Mouse (Mus musculus) hindbrain, embryonic 14.5 days (tissue): Measurements from ENCODE around the gene Sval2. TPM values are rescaled to one million over a fixed set of nuclear protein-coding genes. Genes with fewer than 3 reads are reported as not detected.

Experiments
- ATAC-seq: fragments of 200-750 bp; cut with Nextera tagmentation; 2 replicates; pipeline ENCODE4 v1.8.0; 2017; ENCODE audit warnings: moderate number of reproducible peaks, mild to moderate bottlenecking, moderate TSS enrichment, moderate library complexity; ENCODE audit not compliant: low FRiP score
- DNase-seq: peaks from one replicate; pipeline ENCODE4 v3.0.0-alpha.2; 2015; ENCODE audit warnings: low spot score
- H3K27ac ChIP-seq: fragments of 300-500 bp; sonication (generic); 2 replicates; pipeline ENCODE4 v1.5.1; 2014; ENCODE audit warnings: mild to moderate bottlenecking, moderate library complexity
- H3K27me3 ChIP-seq: fragments of 300-500 bp; sonication (generic); 2 replicates; pipeline ENCODE4 v1.6.1; 2014; ENCODE audit warnings: mild to moderate bottlenecking, low read length, mixed read lengths; ENCODE audit not compliant: control insufficient read depth, insufficient read depth
- H3K36me3 ChIP-seq: fragments of 300-500 bp; sonication (generic); replicated peaks from 2 replicates; pipeline ENCODE4 v1.6.1; 2014; ENCODE audit not compliant: control insufficient read depth, insufficient read depth
- H3K4me1 ChIP-seq: fragments of 300-500 bp; sonication (generic); replicated peaks from 2 replicates; pipeline ENCODE4 v1.6.1; 2014; ENCODE audit warnings: antibody characterized with exemption, low read length, mixed read lengths; ENCODE audit not compliant: control insufficient read depth, insufficient read depth
- H3K4me2 ChIP-seq: fragments of 300-500 bp; sonication (generic); replicated peaks from 2 replicates; pipeline ENCODE4 v1.6.1; 2014; ENCODE audit warnings: mild to moderate bottlenecking, moderate library complexity
- H3K4me3 ChIP-seq: fragments of 300-500 bp; sonication (generic); replicated peaks from 2 replicates; pipeline ENCODE4 v1.5.1; 2014; ENCODE audit warnings: mild to moderate bottlenecking, low read length
- H3K9ac ChIP-seq: fragments of 300-500 bp; sonication (generic); 2 replicates; pipeline ENCODE4 v1.6.1; 2014
- H3K9me3 ChIP-seq: fragments of 300-500 bp; sonication (generic); 2 replicates; pipeline ENCODE4 v1.6.1; 2016; ENCODE audit warnings: low read length; ENCODE audit not compliant: control insufficient read depth
- WGBS: fragments of 180-500 bp; shearing (Covaris S2); extraction: QIAGEN DNeasy Blood & Tissue Kit; methylation state at CpG from one replicate; pipeline ENCODE4 v1.1.7; 2014; 5-methylcytosine and 5-hydroxymethylcytosine counted together
- polyA plus RNA-seq: library from polyadenylated mRNA; unstranded; fragments of >200 nt; fragmentation: Nextera tagmentation; extraction: Ambion mirVana; gene quantifications from 2 replicates; pipeline ENCODE4 v1.2.1, GENCODE M21; 2014

Gene Sval2
- not detected in 2 replicates for polyA plus RNA-seq

DNA sequence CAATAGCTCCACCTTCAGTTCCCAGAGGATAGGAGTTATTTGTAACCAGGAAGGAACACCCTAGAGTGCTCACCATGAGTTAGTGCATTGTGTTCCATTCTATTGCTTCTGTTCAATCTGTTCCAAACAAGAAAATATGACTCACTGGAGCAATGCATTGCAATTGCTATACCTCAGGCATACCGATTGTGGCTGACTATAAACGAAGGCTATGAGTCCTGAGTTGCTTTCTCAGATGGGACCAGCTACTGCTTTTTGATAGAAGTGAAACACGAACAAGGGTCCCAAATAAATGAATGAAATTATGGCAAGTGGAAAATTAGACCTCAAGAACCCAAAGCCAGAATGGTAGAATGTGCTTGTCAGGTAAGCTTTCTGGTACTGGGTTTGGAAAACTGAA, at the start of gene Sval2:
Gene Sval2, plus strand, starts transcription at position 301 of the 400 bp plus-strand sequence.
- H3K4me1 ChIP-seq, result no peaks in the 10 kb centered on the region
- H3K4me3 ChIP-seq, result no peak within 1 kb of the TSS
- ATAC-seq (no peak), DNase-seq (no peak)
- H3K4me2 ChIP-seq, result no peak within 1 kb of the TSS
- no peaks in the 10 kb centered on the region for H3K36me3 ChIP-seq
- H3K27me3 ChIP-seq, result no peaks in the 10 kb centered on the region
- WGBS, result 88% methylated on average over 3 of the region's 3 CpGs
- no peak within 1 kb of the TSS for H3K9ac ChIP-seq
- H3K27ac ChIP-seq, result no peak within 1 kb of the TSS
- H3K9me3 ChIP-seq, result no peaks in the 10 kb centered on the region

DNA sequence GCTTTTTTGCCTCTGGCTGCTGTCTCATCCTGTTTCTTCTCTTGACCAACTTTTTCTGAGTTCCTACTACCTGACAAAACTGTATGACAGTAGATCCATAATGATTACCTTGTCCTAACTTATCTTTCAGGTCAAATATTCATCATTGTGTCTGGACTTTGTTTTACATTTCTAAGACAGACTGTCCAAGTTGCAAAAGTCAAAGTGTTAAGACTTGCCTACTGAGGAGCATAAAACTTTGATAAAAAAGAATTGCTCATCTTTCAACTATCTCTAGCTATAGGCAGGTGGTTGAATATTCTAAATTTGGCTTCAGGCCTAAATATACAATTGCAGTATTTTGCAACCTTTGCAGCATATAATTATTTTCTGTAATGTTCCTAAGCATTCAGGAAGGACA, 28.7 kb upstream of the Sval2 start:
- H3K27ac ChIP-seq, result no peak overlapping the region
- H3K9me3 ChIP-seq, result no peaks in the 10 kb centered on the region
- no peak for ATAC-seq
- H3K27me3 ChIP-seq, result no peaks in the 10 kb centered on the region
- H3K4me1 ChIP-seq, result no peaks in the 10 kb centered on the region
- H3K9ac ChIP-seq, result no peak overlapping the region
- H3K4me2 ChIP-seq, result no peak overlapping the region
- H3K4me3 ChIP-seq, result no peak overlapping the region
- no peaks in the 10 kb centered on the region for H3K36me3 ChIP-seq
- no peak for DNase-seq

DNA sequence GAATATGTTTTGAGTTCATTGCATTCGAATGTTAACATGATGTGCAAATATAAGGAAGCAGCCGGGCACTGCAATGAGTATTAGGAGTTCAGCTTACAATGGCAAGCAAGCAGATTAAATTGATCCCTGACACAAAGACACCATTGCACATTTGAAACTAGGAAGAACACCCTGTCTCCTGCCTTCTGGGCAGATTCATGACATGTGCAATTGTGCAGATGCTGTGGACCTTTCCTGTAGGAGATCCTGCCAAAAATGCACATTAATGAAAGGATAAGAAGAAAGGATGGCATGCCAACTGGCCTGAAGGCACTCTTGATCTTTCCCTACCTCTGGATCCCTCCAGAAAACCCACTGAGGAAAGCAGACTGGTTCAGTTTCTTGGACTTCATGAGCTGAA, 23.3 kb upstream of the Sval2 start:
- WGBS, result 83% methylated on average over 2 of the region's 2 CpGs
- Histone ChIP-seq H3K4me1 (no peaks in the 10 kb centered on the region), H3K4me2 (no peak overlapping the region), H3K9ac (no peak overlapping the region), H3K9me3 (no peaks in the 10 kb centered on the region), H3K4me3 (no peak overlapping the region), H3K36me3 (no peaks in the 10 kb centered on the region), H3K27ac (no peak overlapping the region), H3K27me3 (no peaks in the 10 kb centered on the region)
- ATAC-seq (no peak), DNase-seq (no peak)

DNA sequence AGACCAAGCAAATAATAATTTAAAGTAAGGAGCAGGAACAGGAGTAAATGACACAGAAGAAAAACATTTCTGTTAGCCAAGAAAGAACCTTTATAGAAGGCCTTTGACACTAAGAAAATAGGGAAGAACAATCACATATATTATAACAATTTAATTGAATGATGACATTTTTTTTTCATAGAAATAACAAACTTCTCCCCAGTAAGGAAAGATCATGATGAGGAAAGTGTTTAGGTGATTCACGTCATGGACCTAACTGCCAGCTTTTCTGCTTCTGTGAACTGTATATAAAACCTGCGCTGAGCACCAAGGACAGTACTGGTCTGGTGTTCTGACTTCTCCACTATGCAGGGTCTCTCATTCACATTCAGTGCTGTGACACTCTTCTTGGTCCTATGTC, 5.6 kb upstream of the Sval2 start, which contains the start of gene Pip:
Gene Pip, plus strand, starts transcription at position 301 of the 400 bp plus-strand sequence.
- Histone ChIP-seq H3K4me3 (no peak within 1 kb of the TSS), H3K9me3 (no peaks in the 10 kb centered on the region), H3K9ac (no peak within 1 kb of the TSS), H3K27ac (no peak within 1 kb of the TSS), H3K4me2 (no peak within 1 kb of the TSS), H3K4me1 (no peaks in the 10 kb centered on the region), H3K27me3 (no peaks in the 10 kb centered on the region), H3K36me3 (no peaks in the 10 kb centered on the region)
- DNase-seq (no peak), ATAC-seq (no peak)
- WGBS, result 89% methylated on average over 2 of the region's 2 CpGs

GRCm38 (mm10) chr6:41864038-41864437, 11.2 kb downstream of the Sval2 start:
- no peak overlapping the region for H3K9ac ChIP-seq
- ATAC-seq (no peak), DNase-seq (no peak)
- no peak overlapping the region for H3K4me3 ChIP-seq
- no peaks in the 10 kb centered on the region for H3K4me1 ChIP-seq
- H3K9me3 ChIP-seq, result no peaks in the 10 kb centered on the region
- no peaks in the 10 kb centered on the region for H3K27me3 ChIP-seq
- H3K4me2 ChIP-seq, result no peak overlapping the region
- H3K27ac ChIP-seq, result no peak overlapping the region
- 90% methylated on average over 2 of the region's 2 CpGs for WGBS
- H3K36me3 ChIP-seq, result no peaks in the 10 kb centered on the region

DNA sequence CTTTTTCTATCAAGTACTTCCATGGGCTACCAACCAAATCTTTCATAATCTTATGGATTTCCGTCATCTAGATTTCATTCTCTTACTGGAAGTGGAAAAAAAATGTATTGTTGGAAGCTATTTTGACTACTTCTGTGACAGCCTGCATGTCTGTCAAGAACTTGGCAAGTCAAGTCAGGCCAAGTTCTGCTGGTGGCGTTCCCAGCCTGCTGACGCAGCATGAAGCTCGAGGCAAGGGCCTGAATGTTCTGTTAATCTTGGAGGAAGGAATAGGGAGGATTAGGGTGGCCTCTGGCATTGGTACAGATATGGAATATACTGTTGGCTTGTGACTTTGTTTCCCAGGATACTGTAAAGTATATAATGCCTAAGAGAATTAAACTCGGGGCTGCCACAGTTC, 58.8 kb downstream of the Sval2 start:
- H3K27me3 ChIP-seq, result no peaks in the 10 kb centered on the region
- DNase-seq (no peak), ATAC-seq (no peak)
- H3K4me2 ChIP-seq, result no peak overlapping the region
- H3K9me3 ChIP-seq, result no peaks in the 10 kb centered on the region
- H3K36me3 ChIP-seq, result no peaks in the 10 kb centered on the region
- no peak overlapping the region for H3K4me3 ChIP-seq
- no peak overlapping the region for H3K9ac ChIP-seq
- H3K27ac ChIP-seq, result no peak overlapping the region
- no peaks in the 10 kb centered on the region for H3K4me1 ChIP-seq
- 89% methylated on average over 5 of the region's 5 CpGs for WGBS

Other genes with a start within 250 kb of the Sval2 start
- gene Ephb6, start 247.5 kb upstream of the Sval2 start, polyA plus RNA-seq, result 33.5 and 41.7 TPM in 2 replicates
- 0.92 and 1.4 TPM in 2 replicates for gene Trpv6, start 216.6 kb upstream of the Sval2 start, polyA plus RNA-seq
- not detected in 2 replicates for gene Trpv5, start 172.2 kb upstream of the Sval2 start, polyA plus RNA-seq
- gene Llcfc1, start 168.6 kb upstream of the Sval2 start, polyA plus RNA-seq, result not detected in 2 replicates
- gene Kel, start 148.7 kb upstream of the Sval2 start, polyA plus RNA-seq, result 0.23 and 0.39 TPM in 2 replicates
- gene Olfr459, start 77.8 kb upstream of the Sval2 start, polyA plus RNA-seq, result not detected in 2 replicates
- gene Pip, start 5.5 kb upstream of the Sval2 start, polyA plus RNA-seq, result not detected in 2 replicates
- not detected in 2 replicates for gene Sval1, start 98.6 kb downstream of the Sval2 start, polyA plus RNA-seq
- not detected in 2 replicates for gene Sval3, start 115.2 kb downstream of the Sval2 start, polyA plus RNA-seq
- not detected in 2 replicates for gene Sva, start 185.4 kb downstream of the Sval2 start, polyA plus RNA-seq